Mouse (Mus musculus) hematopoietic stem cell, adult 5-6 weeks (primary cell): ENCODE results near the gene Eya2. TPM values are rescaled to one million over a fixed set of nuclear protein-coding genes. Genes with fewer than 3 reads are reported as not detected.

Source experiments
- ATAC-seq, 2 experiments: fragments of 125-278 bp in 1 of 2; replicated peaks in 1 of 2; 2 replicates each; pipeline ENCODE4 v1.8.0; 2016 to 2017; ENCODE audit warnings: inconsistent platforms in 2 of 2, mild to moderate bottlenecking in 2 of 2, moderate number of reproducible peaks in 2 of 2, low read depth in 1 of 2, moderate TSS enrichment in 1 of 2; ENCODE audit not compliant: low FRiP score in 2 of 2, poor library complexity in 2 of 2, severe bottlenecking in 2 of 2, insufficient read depth in 1 of 2, low TSS enrichment in 1 of 2
- total RNA-seq: library from RNA; stranded (forward); fragments of 172-1452, 232-1000 nt; gene quantifications from 2 replicates; pipeline ENCODE4 v1.2.3, GENCODE M21; 2017

Gene Eya2
- total RNA-seq, 1 experiment from 2014 or later, result 32.9 TPM

GRCm38 (mm10) chr2:165665176-165665575 is 70.3 kb downstream of the Eya2 start:
- ATAC-seq, result no peak

GRCm38 (mm10) chr2:165667096-165667495 is 72.3 kb downstream of the Eya2 start:
- ATAC-seq, result no peak

GRCm38 (mm10) chr2:165682719-165683118 is 87.9 kb downstream of the Eya2 start:
- no peak for ATAC-seq

GRCm38 (mm10) chr2:165687516-165687915 is 92.7 kb downstream of the Eya2 start:
- ATAC-seq, result no peak

DNA sequence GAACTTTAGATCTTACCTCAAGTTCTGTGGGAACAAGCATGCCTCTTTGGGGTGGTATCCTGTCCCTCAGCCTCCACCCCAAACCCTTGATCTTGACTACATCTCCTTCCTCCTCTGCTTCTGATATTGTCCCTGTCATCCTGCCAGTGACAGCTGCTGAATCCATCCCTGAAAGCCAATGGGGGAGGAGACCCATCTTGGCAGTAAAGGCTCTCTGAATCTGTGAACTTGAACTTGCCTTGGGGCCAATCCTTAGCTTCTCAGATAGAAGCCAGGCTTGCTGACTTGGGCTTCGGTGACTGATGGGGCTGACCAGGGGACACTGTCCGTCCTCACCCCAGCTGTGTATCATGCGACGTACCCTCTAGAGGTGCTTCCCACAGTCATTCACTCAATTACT is 94.1 kb downstream of the Eya2 start:
- no peak for ATAC-seq

DNA sequence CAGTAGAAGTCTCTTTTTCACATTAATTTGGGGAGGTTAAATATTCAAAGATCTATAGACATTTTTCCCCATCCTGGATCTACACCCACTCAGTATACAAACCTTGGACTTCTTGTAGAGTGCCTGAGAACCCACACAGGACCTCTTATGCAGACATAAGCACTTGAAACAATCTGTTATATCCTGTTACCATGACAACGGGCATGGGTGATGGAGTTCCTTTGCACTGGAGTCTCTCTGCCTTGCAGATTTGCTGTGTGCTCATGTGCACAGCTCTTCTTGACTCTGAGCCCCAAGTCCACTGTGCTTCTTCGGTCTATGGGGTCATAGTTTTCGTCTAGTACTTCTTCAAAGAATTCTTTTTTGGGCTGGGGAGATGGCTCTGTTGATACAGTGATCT is 96.2 kb downstream of the Eya2 start:
- no peak for ATAC-seq

GRCm38 (mm10) chr2:165692944-165693660 is 98.3 kb downstream of the Eya2 start:
- peak; percentile 87 to 92 for ATAC-seq

GRCm38 (mm10) chr2:165694767-165695166 is 99.9 kb downstream of the Eya2 start:
- no peak for ATAC-seq

- no peak for ATAC-seq
Measured at GRCm38 (mm10) chr2:165700252-165700908, 105.5 kb downstream of the Eya2 start.

DNA sequence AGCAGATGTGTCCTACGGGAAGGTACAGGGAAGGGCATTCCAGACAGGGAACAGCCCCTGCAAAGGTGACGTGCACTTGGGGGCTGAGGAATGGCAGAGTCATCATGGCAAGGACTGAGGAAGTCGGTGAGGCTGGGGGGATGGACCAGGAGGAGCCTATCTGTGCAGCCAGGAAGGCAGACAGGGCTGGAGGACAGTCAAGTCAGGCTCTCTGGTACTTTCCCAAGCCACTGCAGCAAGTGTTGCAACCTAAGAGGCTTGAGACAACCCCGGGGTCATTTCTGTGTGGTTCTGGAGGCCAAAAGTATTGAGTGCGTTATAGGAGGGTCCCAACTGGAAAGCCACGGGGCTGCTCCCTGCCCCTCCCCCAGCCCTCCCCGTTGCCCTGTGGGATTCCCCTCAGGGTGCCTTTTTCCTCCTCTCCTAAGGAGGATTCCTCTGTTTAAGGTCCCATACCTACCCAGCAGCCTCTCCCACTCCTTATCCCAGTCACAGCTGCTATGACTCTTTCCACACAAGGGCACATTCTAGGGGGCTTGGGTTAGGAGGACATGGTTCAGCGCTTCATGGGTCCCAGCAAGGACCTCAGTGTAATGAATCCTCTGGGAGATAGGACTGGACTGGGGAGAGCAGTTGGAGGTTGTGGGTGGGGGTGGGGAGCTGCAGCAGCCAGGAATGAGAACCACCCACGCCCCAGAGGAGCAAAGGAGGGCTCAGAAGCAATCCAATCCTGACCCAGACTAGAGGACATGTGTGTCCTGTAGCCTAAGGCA is 108.4 kb downstream of the Eya2 start:
- no peak for ATAC-seq

- ATAC-seq, result no peak
Measured at GRCm38 (mm10) chr2:165708266-165708665, 113.4 kb downstream of the Eya2 start.

- ATAC-seq, result no peak
Measured at GRCm38 (mm10) chr2:165716688-165717087, 121.9 kb downstream of the Eya2 start.

DNA sequence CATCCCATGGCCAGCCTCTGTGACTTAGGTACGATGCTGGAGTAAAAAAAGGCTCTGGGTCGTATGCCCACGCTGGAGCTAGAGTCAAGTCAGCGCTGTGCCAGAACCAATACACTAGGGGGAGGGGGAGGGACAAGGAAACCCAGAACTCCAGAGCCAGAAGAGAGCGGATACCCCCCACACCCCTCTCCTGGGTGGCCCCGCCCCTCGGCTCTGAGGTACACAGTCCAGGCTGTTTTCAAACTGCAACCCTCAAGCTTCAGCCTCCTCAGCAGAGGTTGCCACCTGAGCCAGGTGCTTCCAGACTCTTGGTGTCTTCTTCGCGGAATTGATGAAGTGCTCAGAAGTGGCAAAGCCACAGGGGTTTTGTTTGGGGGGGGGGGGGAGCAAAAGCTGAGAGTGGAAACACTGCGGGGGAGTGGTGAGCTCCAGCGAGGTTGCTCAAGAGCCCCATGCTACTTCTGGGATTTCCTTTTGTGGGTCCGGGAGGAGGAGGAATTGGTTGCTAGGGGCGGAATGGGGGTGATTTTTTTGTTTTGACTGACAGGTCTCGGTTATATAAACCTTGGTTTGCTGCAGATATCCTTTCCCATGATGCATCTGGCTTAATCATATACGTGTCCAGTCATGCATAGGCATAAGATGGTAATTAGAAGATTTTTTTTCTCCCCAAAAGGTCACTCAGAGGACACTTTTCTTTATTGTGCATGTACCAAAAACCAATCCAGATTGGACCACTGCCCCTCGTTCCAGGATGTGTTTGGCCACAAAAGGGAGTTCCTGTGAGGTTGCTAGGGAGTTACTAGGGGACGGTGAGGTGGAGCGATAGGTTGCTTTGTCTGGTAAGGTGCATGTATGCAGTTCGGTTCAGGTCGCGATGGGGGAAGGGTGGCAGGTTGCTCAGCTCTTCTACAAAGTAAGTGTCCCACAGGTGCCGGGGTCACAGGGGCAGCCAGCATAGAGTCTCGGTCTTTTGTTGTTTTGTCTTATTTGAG is 122.6 kb downstream of the Eya2 start:
- no peak; a peak in 1 of 4 replicates for ATAC-seq

DNA sequence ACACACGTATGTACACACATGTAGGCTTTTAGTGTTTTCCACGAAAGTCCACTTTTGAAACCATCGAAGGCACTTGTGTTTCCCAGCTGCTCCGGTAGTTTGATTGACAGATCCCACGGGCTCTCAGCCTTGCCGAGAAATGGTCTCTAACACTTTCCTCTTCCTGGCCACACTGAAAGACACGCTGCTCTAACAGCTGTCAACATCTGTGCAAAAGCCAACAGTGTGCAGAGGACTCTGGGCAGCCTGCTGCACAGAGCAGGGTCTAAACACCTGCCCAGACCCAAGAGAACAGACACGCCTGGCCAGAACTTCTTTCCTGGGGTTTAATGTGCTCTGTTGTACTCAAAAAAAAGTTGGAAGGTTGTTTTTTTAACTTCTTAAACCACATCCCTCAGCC is 124.5 kb downstream of the Eya2 start:
- no peak for ATAC-seq

- no peak for ATAC-seq
Measured at GRCm38 (mm10) chr2:165721941-165722340, 127.1 kb downstream of the Eya2 start.

DNA sequence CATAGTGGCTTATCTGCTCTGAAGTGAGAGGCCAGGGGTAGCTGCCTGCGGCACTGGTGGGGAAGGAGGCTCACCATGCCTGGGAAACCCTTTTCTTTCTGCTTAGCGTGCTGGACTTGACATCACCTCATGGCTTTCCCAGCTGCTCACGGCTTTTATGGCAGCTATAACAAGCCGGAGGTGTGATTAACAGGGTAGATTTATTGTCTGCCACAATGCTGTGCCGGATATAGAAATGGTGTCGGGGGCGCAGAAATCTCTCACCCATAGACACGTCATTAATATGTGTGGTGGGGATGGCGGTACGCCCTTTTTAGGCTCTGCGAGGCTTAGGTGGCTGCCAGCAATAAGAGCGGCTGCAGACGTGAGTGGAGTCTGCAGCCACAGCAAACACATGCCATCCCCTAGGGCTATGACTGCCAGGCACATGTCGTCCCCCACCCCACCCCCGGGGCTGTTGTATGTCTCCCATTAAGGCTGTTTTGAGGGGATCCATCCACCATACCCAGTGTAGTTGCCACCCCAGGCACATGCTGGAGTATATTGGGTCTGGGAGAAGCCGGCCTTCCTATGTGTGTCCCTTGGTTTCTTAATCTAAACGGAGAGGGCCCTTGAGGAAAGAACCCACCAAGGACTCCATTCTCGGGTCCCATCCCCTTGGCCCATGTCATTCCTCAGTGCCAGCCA is 137.9 kb downstream of the Eya2 start:
- no peak for ATAC-seq

DNA sequence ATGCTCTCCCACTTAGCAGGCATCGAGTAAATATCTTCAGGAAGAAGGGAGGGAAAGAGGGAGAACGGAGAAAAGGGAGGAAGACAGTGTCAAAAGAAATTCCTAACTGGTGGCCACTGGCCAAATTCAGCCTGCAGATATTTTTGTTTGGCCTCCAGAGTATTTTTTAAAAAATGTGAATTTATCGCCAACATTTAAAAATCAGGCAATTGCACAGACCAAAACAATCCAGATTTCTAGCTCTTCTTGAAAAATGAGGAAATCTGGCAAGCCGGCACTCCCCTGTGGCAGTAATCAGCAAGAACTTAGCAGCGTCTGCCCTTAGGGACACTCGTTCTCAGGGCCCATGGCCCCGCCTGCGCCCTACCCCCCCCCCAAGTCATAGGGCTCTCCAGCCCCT is 138.9 kb downstream of the Eya2 start:
- ATAC-seq, result no peak
